Mouse (Mus musculus) v-Abl transformed pro-B cells (cell line): ENCODE measurements around the gene Fhl3.

ENCODE experiments used
- in situ Hi-C, 2 experiments: fragments of 400-800 bp; cut with MboI; formaldehyde crosslinking; loops; one replicate each; pipeline ENCODE4 v1.15.1; 2025; ENCODE audit not compliant: unreplicated experiment in 2 of 2

The Fhl3 gene

DNA sequence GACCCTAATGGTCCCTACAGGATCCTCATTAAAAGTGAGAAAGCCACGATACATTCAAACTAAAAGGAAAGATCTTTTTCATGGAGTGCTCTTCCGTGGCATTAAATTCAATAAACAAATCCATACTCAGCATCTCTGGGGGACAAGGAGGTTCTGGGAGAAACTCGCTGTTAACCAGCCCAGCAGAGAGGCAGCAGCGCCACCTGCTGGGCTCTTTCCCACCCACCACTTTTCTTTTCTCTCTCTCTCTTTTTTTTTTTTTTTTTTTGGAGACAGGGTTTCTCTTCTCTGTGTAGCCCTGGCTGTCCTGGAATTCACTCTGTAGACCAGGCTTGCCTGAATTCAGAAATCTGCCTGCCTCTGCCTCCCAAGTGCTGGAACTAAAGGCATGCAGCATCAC is 25.5 kb upstream of the Fhl3 start:
- in situ Hi-C loops, result loop anchor here (5.0 to 25.0 kb wide), 4 partner anchors 530 to 938 kb away; partner anchors contain the start of gene Akirin1 (in 1 of the 2)

DNA sequence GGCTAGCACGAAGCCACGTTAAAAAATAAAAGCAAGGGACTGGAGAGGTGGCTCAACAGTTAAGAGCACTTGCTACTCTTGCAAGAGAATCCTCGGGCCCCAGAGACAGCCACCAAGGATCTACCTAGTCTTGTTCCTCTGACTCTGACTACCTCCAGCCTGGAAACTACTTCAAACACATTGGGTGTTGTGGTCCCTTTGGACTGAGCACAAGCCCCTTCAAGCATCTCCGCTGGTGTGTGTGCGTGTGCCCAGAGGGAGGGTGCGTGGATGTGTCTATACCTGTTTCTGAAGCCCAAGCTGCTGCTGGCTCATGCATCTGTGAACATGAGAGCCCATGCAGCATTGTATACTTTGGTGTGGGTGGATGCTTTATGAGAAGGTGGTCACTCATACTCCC is 24.5 kb upstream of the Fhl3 start:
- in situ Hi-C loops, result loop anchor here (5.0 to 25.0 kb wide), 4 partner anchors 531 to 939 kb away; partner anchors contain the start of gene Akirin1 (in 1 of the 2)

DNA sequence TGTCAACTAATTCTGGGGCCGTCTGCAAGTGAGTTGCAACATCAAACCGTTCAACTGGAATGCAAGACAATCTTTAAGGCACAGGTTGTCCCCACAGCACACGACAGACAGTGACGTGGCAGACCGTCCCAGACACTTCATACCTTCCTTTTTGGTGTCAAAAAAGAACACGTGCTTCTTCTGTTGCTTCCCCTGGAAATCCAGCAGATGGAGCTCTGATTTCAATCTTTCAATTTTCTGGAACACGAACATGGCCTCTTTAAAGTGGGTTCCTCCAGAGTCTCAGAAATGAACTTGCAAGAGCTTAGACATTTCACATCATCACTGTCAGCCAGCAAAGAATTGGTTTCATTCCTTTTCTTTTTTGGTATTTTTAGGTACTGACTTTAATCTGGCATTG is 18.2 kb upstream of the Fhl3 start:
- in situ Hi-C loops, result loop anchor here in 1 of 2 experiments (10.0 to 25.0 kb wide), 2 partner anchors 243 to 945 kb away; no protein-coding TSS in a partner anchor

DNA sequence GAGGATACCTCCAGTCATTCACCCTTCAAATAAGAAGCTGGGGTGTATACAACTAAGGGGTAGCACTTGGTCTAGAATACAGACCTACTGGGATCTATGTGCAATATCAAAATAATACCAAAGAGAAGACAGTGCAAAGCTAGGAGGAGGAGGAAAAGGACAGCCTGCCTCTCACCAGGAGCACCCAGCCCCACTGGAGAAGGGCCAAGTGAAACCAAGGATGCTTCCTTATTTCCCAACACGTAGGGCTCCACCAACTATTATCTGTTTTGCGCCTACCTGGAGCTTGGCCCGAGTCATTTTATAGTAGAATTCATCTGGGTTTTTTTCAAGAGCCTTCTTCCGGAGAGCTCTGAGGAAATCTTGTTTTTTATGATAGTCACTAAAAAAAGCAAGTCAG is 17.0 kb upstream of the Fhl3 start:
- in situ Hi-C loops, result loop anchor here in 1 of 2 experiments (10.0 to 25.0 kb wide), 2 partner anchors 241 to 946 kb away; no protein-coding TSS in a partner anchor

DNA sequence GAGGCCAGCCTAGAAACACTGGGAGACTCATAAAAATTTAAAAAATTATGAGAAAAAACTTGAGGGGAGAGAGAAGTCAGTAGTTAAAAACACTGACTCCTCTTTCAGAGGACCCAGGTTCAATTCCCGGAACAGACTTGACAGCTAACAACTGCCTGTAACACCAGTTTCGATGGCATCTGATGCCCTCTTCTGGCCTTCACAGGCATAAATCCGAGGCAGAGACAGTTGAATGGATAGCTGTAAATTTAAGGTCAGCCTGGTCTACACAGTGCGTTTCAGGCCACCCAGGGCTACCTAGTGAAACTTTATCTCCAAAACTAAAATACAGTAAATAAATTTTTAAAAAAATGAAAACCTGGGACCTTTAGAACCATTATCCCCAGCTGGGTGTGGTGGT is 15.5 kb upstream of the Fhl3 start:
- in situ Hi-C loops, result loop anchor here in 1 of 2 experiments (10.0 to 25.0 kb wide), 2 partner anchors 240 to 948 kb away; no protein-coding TSS in a partner anchor

DNA sequence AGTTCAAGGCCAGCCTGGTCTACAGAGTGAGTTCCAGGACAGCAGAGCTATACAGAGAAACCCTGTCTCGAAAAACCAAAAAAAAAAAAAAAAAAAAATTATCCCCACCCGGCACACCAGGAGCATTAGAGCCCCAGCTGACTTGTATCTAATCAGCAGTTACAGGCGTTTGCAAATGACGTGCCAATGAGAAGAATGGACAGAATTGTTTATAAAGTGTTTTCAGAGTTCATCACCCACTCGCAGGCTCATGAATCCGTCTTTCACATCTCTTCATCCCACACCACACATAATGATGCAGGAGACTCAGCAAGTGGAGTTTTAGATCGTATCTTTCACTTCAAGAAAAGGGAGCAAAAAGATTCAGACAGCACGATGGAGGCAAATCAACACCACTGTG is 15.0 kb upstream of the Fhl3 start:
- in situ Hi-C loops, result loop anchor here in 1 of 2 experiments (10.0 to 25.0 kb wide), 2 partner anchors 239 to 948 kb away; no protein-coding TSS in a partner anchor

DNA sequence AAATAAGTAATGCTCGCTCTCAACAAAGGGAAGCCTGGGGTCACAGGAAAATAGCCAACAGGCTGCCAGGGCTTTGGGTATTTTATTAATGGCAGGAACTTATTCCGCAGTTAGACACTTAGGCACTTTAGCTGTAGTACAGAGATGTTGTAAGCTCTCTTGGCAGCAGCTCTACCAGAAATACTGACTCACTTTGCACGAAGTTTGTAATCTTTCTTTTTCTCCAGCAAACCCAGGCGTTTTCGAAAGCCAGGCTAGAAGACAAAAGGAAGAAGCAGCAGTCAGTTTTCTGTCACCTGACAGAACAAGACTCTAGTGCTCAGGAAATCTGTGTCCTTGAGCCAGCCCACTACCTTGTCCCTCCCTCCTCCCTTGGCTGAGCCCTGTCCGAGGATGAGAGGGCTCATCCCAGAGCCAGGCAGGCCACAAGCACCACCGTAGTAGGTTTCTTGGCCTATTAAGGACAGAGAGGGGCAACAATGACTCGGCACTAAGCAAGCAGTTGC is 14.6 kb upstream of the Fhl3 start:
- in situ Hi-C loops, result loop anchor here in 1 of 2 experiments (10.0 to 25.0 kb wide), 2 partner anchors 239 to 949 kb away; no protein-coding TSS in a partner anchor

DNA sequence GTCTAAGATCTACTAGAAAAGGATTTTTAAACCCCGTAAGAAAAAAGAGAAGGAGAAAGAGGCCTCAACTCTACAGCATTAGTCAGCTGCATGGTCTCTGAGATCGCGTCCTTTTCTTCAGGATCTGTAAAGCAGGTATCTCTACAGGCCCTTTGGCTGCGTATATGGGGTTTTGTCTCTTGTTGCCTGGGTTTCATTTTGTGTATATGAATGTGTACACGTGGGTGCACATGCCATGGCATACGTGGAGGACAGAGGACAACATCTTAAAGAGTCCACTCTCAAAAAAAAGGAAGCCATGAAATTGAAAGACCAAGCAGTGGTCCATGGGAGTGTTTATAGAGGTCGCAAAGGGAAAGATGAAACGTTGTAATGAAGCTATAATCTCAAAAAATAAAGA is 9.0 kb upstream of the Fhl3 start:
- in situ Hi-C loops, result loop anchor here (10.0 to 25.0 kb wide), 2 partner anchors 163 to 954 kb away; partner anchors contain the start of genes 1110065P20Rik (in 1 of the 2) and Yrdc (in 1 of the 2)

DNA sequence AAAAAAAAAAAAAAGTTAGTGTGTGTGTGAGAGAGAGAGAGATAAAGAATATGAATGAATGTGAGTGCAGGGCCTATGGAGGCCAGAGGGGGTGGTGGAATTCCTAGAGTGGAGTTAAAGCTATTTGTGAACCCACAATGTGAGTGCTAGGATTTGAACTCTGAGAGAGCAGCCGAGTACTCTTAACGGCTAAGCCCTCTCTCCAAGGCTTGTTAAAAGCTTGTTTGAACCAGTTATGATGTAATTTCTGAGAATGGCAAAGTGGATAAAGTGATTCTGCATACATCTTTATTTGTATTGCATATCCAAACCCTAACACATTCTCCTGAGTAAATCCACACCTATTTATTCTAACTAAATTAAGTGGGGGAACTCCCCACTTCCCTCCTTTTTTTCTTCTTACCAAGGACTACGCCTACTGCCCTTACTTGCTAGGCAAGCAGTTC is 8.1 kb upstream of the Fhl3 start:
- in situ Hi-C loops, result loop anchor here (10.0 to 25.0 kb wide), 2 partner anchors 162 to 955 kb away; partner anchors contain the start of genes 1110065P20Rik (in 1 of the 2) and Yrdc (in 1 of the 2)

DNA sequence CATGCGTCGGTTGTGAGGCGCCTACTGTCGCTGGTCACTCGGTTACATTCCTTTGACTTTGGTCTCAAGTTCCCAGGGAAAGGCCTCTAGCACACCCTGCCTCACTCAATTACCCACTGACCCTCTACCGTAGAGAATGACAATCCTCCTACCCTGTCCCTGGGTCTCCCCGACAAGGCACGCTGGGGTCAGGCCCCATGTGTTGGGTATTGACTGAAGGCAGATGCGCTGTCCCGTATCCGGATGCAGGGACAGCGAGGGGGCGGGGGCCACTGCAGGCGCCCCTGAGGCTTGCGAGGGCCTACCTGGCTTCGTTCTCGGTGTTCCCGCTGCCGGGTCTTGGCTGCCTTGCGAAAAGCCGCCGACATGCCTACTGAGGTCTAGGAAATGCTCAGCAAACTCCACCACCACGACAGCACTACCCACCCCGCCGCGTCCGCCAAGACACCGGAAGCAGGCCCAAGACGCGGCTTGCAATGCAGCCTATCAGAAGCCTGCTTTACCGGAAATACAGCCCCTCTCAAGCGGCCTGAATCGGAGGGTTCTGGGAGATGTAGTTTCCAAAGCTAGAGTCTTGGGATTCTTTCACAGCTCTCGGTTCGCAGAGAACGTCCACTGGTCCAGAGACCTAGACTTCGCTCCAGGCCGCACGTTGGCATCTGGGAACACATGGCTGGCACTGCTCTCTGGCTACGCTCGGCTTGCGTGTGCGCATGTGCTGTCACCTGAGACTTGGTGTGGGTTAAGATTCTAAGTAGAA is 7.2 kb upstream of the Fhl3 start, which contains the start of gene Utp11:
Utp11 (minus strand) TSS at position 466 of the 760 bp plus-strand sequence.
- in situ Hi-C loops, result loop anchor here (10.0 to 25.0 kb wide), 2 partner anchors 161 to 956 kb away; partner anchors contain the start of genes 1110065P20Rik (in 1 of the 2) and Yrdc (in 1 of the 2)

DNA sequence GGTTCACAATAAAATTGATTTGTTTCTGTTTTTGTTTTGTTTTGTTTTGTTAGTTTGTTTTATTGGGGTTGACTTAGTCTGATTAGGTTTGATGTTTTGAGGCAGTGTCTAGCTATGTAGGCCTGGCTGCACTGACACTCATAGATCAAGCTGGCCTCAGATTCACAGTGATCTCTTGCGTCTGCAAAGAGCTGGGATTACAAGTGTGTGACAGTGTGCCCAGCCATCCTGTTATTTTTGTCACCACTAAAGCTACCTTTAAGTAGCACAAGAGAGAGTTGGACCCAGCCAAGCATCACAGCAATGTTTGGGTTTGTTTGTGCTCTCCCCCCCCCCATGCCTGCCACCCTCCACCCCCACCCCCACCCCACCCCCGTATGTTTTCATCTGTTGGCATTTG is 5.9 kb upstream of the Fhl3 start:
- in situ Hi-C loops, result loop anchor here (10.0 to 25.0 kb wide), 2 partner anchors 160 to 957 kb away; partner anchors contain the start of genes 1110065P20Rik (in 1 of the 2) and Yrdc (in 1 of the 2)

DNA sequence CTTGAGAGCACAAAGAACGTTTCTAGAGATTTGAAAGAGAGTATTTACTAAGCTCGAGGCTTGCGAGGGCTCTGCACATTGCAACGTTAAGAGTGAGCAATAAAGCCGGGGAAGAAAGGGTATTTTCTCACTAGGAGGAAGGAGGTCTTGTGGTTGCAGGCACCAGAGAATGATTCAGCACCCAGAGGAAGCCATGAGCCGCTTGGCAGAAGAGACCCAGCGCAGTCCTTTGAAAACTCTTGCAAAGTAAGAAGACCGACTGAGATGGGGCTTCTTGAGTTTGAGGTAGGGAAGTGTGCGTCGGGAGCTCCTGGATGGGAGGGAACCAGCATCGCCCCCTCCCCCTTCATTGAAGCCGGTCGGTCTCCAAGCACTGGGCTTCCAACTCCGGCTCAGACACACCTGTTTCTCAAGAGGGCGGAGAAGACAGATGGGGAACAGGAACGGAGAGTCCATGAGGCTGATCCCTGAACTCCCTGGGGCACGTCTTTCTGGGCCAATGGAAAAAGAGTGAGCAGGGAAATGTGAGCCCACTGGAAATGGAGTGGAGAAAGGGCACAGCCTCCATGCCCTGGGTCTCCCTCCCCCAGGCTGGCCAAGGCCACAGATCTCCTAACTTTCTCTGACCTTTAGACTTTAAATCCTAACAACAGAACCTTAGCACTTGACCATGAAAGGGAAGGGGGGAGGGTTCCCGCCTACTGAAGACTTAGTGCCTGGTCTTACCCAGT is 4.5 kb upstream of the Fhl3 start:
- in situ Hi-C loops, result loop anchor here (10.0 to 25.0 kb wide), 2 partner anchors 159 to 959 kb away; partner anchors contain the start of genes 1110065P20Rik (in 1 of the 2) and Yrdc (in 1 of the 2)

DNA sequence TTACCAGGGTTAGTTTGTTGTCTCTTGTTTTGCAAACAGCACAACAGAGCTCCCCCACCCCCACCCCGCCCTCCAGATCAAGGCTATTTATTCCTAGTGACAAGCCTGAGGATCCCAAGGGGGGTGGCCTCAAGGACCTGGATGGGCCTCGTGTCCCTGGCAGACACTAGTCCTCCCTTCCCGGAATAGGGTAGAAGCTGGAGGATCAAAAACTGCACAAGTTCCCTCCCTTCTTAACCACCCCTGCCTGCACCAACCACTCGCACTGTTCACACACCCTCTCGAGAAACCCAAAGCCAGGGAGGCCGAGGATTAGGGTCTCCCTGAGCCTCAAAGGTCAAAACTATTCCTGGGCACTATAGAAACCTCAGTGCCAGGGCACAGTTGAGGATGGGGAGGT is 710 bp upstream of the Fhl3 start:
- in situ Hi-C loops, result loop anchor here (10.0 to 25.0 kb wide), 5 partner anchors 155 to 1837 kb away; partner anchors contain the start of genes 1110065P20Rik (in 1 of the 2), Dnali1 (in 1 of the 2), Heyl (in 1 of the 2) and Snip1 (in 1 of the 2)

DNA sequence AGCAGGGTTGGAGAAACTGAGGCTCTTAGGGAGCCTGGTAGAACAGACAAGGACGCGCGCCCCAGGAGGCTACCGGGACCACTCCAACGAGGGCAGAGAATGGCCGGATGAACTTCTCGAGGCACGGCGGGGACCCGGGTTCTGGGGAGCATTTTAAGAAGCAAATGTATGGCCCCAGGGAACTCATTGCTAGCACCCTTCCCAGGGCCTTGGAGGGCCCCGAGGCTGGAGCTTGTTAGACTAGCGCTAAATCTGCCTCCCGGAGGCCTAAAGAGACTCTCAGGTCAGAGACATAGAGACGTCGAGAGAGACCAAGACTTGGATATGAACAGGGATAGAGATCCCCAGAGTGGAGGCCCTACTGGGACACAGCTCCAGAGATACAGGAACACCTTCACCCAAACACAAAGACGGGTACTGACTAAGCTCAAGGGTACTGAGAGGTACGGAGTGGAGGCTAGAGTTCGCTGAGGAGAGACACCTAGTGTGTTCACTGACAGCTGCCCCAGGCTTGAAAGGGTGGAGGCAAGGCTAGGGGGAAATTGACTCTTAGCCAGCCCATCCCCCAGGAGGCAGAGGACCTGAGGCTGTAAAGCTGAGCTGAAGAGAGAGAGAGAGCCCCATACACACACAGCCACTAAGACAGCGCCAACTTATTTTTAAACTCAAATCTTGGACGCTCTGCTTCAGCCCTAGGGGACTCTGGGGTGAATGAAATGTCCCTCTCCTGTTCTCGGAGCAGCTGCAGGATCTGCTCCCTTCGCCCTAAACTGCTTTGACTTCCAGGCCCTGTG is 748 bp downstream of the Fhl3 start:
- in situ Hi-C loops, result loop anchor here (25.0 kb wide), 3 partner anchors 361 to 1839 kb away; partner anchors contain the start of genes Dnali1 (in 1 of the 2), Heyl (in 1 of the 2) and Snip1 (in 1 of the 2)

DNA sequence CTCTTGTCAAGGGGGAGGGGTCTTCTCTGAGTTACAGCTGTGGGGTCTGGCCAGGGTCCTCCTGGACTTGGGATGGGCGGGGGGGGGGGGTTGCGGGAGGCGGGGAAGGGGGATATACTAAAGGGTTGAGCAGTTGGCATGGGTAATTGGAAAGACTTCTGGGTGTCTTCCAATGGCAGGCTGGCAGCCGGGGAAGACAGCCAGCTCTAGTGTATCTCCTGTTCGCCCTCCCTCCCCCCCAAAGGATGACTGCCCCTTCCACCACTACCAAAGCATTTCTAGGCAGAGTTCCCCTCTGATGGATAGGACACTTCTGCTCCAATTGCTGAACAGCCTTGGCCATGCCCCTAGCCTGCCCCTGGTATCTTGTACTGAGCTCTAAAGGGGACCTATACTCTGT is 1.4 kb downstream of the Fhl3 start:
- in situ Hi-C loops, result loop anchor here (25.0 kb wide), 3 partner anchors 360 to 1840 kb away; partner anchors contain the start of genes Dnali1 (in 1 of the 2), Heyl (in 1 of the 2) and Snip1 (in 1 of the 2)

DNA sequence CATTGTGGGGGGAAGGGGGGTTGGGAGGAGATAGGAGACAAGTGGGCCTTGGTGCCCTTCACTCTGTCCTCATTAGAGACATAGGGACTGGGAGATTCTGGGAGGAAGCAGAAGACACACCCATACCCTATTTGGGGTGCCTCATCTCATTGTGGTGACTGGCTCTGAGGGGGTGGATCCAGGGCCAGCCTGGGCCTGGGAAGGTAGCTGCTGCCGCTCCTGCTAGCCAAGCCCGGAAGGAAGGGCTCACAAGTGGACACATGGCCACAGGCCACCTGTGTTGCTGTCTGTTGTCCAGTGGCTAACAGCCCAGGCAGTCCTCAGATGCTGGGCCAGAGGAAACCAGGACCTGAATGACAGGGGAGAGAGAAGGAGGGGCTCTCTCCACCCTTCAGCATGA is 2.9 kb downstream of the Fhl3 start:
- in situ Hi-C loops, result loop anchor here (25.0 kb wide), 3 partner anchors 359 to 1841 kb away; partner anchors contain the start of genes Dnali1 (in 1 of the 2), Heyl (in 1 of the 2) and Snip1 (in 1 of the 2)

DNA sequence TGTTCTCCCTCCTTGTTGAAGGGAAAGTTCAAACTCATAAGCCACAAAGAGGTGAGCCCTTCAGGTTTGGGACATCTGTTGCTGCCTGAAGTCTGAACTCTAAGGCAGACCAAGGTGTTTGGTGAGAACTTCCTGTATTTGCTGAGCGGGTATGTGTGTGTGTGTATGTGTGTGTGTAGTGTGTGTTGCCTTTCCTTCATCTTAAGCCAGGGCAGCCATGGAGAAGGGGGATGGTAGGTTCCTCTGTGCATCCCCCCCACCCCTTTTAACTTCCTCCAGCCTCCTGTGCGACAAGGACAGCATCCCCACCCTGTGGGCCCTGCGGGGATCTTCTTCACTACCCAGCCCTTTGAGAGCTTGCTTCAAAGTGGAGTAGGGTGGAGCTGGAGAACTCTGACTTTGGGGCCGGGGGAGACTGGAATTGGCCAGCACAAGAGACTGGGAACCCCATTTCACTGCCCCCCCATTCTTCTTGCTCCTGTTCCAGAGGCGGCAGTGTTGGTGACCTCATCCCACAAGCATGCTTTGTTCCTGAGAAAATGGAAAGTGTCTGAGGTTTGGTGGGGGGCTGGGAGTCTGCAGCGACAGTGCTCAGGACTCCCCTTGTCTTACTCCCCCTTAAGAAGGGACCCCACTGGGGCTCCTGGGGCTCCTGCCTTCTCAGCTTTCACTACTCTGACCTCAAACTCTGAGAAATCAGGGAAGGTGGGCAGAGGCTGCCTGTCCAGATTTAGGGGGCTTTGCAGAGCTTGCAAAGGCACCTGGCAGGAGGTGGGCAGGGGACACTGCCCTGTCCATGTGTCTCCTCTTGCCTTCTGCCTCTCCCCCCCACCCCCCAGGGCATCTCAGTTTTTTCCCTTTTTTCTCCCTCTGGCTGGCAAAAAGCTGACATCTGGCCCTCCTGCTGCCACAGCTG is 3.6 kb downstream of the Fhl3 start:
- in situ Hi-C loops, result loop anchor here (25.0 kb wide), 3 partner anchors 358 to 1842 kb away; partner anchors contain the start of genes Dnali1 (in 1 of the 2), Heyl (in 1 of the 2) and Snip1 (in 1 of the 2)
